Mouse (Mus musculus): Measurements from ENCODE around the gene Efr3b.
A peak's percentile ranks its signal among the peaks of the same experiment; 100 is the strongest.

The Efr3b gene

DNA sequence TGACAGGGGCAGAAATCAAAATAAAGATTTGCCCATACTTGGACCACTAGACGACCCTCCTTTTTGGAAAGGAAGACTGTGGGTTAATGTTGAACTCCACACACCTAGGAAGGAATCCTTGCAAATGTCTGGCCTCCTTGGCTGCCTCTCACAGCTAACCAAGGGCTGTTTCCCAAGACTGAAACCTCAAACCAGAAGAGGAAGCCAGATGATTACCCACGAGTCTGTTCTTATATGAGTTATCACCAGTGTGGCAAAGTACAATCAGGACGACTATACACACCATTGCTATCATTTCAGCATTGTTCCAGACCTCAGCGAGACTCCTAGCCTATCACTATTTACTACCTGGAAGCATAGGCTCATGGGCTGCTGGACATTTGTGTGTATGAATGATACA is 9.7 kb downstream of the Efr3b start:
- DNase-seq, result no peak

DNA sequence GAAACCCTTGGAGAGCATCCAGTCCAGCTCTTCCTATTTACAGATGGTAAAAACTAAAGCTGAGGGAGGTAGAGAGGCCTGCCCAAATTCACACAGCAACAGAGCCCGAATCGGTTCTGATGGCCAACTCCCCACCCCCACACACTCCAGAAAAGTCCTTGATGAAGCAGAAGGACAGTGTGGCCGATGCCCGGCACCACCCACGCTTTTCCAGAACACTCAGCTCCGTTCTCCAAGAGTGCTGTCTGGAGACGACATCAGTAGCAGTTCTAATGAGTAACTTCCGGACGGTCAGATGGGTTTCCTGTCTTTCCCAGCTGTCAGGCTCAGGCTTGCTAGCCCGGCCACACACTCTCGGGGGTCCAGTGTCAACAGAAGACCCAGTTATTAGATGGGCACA is 10.2 kb downstream of the Efr3b start:
- peak; percentile 84 for DNase-seq

GRCm38 (mm10) chr12:4024356-4024755 is 14.4 kb downstream of the Efr3b start:
- no peak for DNase-seq

GRCm38 (mm10) chr12:4023501-4023900 is 15.2 kb downstream of the Efr3b start:
- no peak for DNase-seq

DNA sequence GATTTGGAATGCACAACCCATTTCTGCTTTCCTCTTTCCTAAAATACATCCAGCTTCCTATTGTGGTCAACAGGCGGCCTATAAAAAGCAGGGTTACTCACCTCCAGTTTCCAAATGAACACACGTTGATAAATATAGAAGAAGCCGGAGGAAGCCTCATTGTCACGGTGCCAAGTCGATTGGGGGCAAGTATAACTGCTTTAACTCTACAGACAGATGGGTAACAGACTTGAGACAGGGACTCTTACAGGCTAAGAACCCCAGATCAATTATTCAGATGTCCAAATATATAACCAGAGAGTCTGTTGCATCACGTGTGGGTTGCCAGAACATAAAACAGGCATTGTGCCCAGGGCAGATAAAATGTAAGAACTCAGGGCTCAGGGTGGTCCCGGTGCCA is 15.9 kb downstream of the Efr3b start:
- DNase-seq, result peak; percentile 50

GRCm38 (mm10) chr12:4020505-4020904 is 18.2 kb downstream of the Efr3b start:
- peak; percentile 59 for DNase-seq

DNA sequence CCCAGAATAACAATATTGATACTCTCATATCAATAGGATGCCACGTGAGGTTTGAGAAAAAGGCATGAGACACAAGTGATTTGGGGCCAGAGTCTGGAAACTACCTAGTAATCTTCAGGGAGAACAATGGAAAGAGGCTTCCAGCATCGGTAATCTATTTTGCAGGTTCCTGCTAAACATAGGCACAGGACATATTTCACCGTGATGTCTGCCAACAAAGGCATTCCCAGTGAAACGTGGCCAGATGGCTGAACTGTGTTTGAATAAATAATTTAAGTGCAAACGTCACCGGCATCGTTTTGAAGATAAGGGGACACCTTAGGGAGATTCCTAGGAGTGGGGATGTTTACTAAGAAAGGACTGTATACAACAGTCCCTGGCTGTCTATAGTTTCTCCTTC is 22.4 kb downstream of the Efr3b start:
- no peak for DNase-seq

- no peak for DNase-seq
Observed at GRCm38 (mm10) chr12:4015741-4016140, 23.0 kb downstream of the Efr3b start.

GRCm38 (mm10) chr12:4015255-4015654 is 23.5 kb downstream of the Efr3b start:
- DNase-seq, result no peak

DNA sequence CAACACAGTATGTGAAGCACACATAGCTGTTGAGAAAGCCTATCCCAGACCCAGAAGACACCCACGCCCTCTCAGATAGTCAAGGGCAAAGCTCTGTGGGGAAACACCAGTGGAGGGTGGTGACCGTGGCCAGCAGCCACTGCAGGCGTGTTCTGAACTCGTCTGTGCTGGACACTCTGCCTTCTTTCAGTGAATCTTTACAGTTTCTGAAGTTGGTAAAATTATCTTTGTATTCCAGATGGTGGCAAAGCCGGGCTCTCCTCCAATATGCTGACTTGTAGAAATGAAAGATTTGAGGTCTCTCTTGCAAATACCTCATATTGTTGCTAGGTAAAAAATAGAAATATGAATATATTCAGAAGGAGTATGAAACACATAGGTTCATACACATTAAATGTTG is 27.0 kb downstream of the Efr3b start:
- no peak for DNase-seq

GRCm38 (mm10) chr12:4011301-4011700 is 27.4 kb downstream of the Efr3b start:
- DNase-seq, result no peak

- DNase-seq, result no peak
Observed at GRCm38 (mm10) chr12:4008731-4009130, 30.0 kb downstream of the Efr3b start.

DNA sequence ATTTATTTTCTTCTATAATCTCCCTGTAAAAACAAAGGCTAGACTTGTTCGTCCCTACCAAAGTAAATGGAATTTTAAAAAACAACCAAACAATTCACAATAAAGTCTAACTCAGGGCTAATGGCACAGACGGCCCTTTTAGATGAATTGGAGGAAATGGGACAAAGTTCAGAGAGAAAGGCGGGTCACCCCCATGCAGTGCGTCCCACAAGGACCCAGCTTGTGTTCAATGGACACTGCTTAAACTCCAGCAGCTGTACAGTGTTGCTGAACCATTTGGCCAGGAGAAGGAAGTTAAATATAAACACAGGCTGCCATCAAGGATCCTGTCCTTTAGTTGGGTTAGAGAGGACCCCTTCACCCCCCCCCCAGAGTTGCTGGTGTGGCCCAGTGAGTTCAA is 30.9 kb downstream of the Efr3b start:
- DNase-seq, result peak; percentile 36

DNA sequence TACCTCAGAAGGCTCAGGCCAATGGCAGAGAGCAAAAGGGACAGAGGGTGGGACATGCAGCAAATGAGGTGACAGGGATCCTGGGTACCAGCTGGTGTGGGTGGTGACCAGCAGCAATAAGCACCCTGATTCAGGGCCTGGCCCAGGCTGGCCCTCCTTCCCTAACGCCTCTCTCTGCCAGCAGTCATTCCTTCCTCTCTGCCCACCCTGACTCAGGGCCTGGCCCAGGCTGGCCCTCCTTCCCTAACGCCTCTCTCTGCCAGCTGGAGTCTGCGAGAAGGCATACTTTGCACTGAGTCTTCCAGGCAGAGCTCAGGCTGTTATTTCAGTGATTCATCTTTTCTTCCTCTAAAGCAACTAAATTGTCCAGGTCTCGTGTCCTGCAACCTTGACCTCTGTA is 31.5 kb downstream of the Efr3b start:
- peak; percentile 83 for DNase-seq

DNA sequence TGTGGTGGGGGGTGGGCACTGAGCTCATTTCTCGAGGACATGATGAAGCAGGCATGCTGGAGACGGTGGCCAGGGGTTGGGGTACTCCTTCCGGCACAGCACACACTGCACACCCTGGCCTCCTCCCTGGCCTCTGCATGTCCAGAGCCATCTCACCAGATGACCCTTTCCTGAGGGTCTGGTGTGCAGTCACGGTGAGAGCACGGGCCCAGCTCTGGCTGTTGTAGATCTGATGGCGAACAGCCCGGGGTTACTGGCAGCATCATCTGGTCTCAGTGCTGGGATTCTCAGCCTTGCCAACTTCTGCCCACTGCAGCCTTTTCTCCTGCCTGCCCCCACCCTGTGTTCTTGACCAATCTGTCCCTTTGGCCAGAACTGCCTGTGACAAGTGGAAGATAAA is 32.6 kb downstream of the Efr3b start:
- DNase-seq, result peak; percentile 27

- peak; percentile 73 for DNase-seq
Observed at GRCm38 (mm10) chr12:4004648-4005047, 34.1 kb downstream of the Efr3b start.

- DNase-seq, result no peak
Observed at GRCm38 (mm10) chr12:4000406-4000805, 38.3 kb downstream of the Efr3b start.

DNA sequence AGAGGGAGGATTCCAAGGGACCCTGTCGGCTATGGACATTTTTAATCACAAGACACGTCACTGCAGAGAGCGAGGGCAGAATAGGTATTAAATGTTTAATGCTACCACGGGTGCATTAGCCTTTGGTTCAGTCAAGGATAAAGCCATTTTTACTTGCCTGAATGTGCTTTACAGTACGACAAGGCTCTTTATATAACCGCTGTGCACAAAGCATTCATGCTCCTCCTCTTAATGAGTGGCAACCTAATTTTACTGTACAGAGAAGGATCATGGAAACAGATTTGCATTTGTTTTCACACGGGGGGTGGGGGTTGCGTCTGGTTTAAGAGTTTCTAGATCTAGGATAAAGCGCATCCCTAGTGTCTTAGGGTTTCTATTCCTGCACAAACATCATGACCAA is 42.0 kb downstream of the Efr3b start:
- no peak for DNase-seq

GRCm38 (mm10) chr12:3991047-3991446 is 47.7 kb downstream of the Efr3b start:
- no peak for DNase-seq

- no peak for DNase-seq
Observed at GRCm38 (mm10) chr12:3989943-3990342, 48.8 kb downstream of the Efr3b start.

DNA sequence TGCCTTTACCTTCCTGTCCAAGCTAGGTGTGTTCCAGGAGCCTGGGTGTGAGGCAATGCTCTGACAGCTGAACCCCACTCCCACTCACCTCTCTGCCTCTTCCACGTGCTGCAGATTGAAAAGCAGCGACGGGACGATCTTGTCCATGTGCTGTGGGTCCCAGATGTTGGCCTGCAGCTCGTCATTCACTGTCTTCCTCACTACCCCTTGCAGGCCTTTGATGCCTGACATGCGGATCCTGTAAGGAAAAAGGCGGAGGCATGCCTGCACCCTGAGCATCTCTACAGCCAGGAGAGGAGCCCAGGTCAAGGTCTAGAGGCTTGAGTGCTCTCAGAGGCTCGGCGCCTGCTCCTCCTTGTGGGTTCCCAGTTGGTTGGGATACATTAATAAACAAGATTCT is 54.3 kb downstream of the Efr3b start:
- no peak for DNase-seq

GRCm38 (mm10) chr12:3983736-3984135 is 55.0 kb downstream of the Efr3b start:
- DNase-seq, result peak; percentile 82

GRCm38 (mm10) chr12:3982257-3982656 is 56.5 kb downstream of the Efr3b start:
- peak; percentile 67 for DNase-seq

- DNase-seq, result peak; percentile 97
Observed at GRCm38 (mm10) chr12:3981350-3982131, 57.2 kb downstream of the Efr3b start.

GRCm38 (mm10) chr12:3980991-3981349 is 57.7 kb downstream of the Efr3b start:
- DNase-seq, result no peak
